Mouse (Mus musculus) kidney, embryonic 15.5 days (tissue): Measurements from ENCODE around the gene Btbd35f29. TPM values are rescaled to one million over a fixed set of nuclear protein-coding genes. Genes with fewer than 3 reads are reported as not detected.
"Not testable (repeated sequence)": the region's sequence is repeated elsewhere in the genome, so short reads cannot be mapped to it uniquely, and the experiment has no call there.

ENCODE experiments used
- ATAC-seq: fragments of 200-750 bp; cut with Nextera tagmentation; replicated peaks from 2 replicates; pipeline ENCODE4 v1.8.0; 2017; ENCODE audit warnings: moderate TSS enrichment; ENCODE audit not compliant: low FRiP score
- H3K27ac ChIP-seq: fragments of 300-500 bp; sonication (generic); 2 replicates; pipeline ENCODE4 v1.5.1; 2015; ENCODE audit warnings: mild to moderate bottlenecking, inconsistent platforms
- H3K27me3 ChIP-seq: fragments of 300-500 bp; sonication (generic); 2 replicates; pipeline ENCODE4 v1.6.1; 2015; ENCODE audit warnings: inconsistent platforms
- H3K36me3 ChIP-seq: fragments of 300-500 bp; sonication (generic); 2 replicates; pipeline ENCODE4 v1.6.1; 2015; ENCODE audit warnings: inconsistent platforms
- H3K4me1 ChIP-seq: fragments of 300-500 bp; sonication (generic); 2 replicates; pipeline ENCODE4 v1.6.1; 2015; ENCODE audit warnings: inconsistent platforms
- H3K4me2 ChIP-seq: fragments of 300-500 bp; sonication (generic); 2 replicates; pipeline ENCODE4 v1.6.1; 2015; ENCODE audit warnings: moderate library complexity, mild to moderate bottlenecking, inconsistent platforms
- H3K4me3 ChIP-seq: fragments of 300-500 bp; sonication (generic); replicated peaks from 2 replicates; pipeline ENCODE4 v1.5.1; 2015; ENCODE audit warnings: mild to moderate bottlenecking, inconsistent platforms
- H3K9ac ChIP-seq: fragments of 300-500 bp; sonication (generic); 2 replicates; pipeline ENCODE4 v1.6.1; 2015; ENCODE audit warnings: mild to moderate bottlenecking, inconsistent platforms
- H3K9me3 ChIP-seq: fragments of 300-500 bp; sonication (generic); replicated peaks from 2 replicates; pipeline ENCODE4 v1.6.1; 2016; ENCODE audit warnings: inconsistent platforms
- WGBS: fragments of 180-500 bp; shearing (Covaris S2); methylation state at CpG from one replicate; pipeline ENCODE4 v1.1.7; 2015; ENCODE audit warnings: mixed read lengths; 5-methylcytosine and 5-hydroxymethylcytosine counted together
- polyA plus RNA-seq: library from polyadenylated mRNA; unstranded; fragments of >200 nt; fragmentation: Nextera tagmentation; extraction: Ambion mirVana; gene quantifications from 2 replicates; pipeline ENCODE4 v1.2.1, GENCODE M21; 2015

The Btbd35f29 gene
- not detected in 2 replicates for polyA plus RNA-seq

- H3K36me3 ChIP-seq, H3K4me2 ChIP-seq, H3K4me1 ChIP-seq, ATAC-seq, H3K27ac ChIP-seq, H3K27me3 ChIP-seq, H3K9me3 ChIP-seq, H3K9ac ChIP-seq, H3K4me3 ChIP-seq: not testable (repeated sequence)
- WGBS: no CpG with 5 or more reads among the region's 4 CpGs
Observed at GRCm38 (mm10) chrX:31117374-31117773, at the start of gene Btbd35f29. Btbd35f29 (plus strand) TSS chrX:31117674.

- not testable (repeated sequence) for H3K4me1 ChIP-seq, ATAC-seq, H3K4me3 ChIP-seq, H3K9me3 ChIP-seq, H3K9ac ChIP-seq, H3K36me3 ChIP-seq, H3K27me3 ChIP-seq, H3K4me2 ChIP-seq, H3K27ac ChIP-seq
- 79% methylated on average over 2 of the region's 2 CpGs for WGBS
Observed at GRCm38 (mm10) chrX:31141416-31141815, 23.9 kb downstream of the Btbd35f29 start.

- H3K9me3 ChIP-seq, H3K4me2 ChIP-seq, H3K4me3 ChIP-seq, H3K4me1 ChIP-seq, H3K27ac ChIP-seq, H3K36me3 ChIP-seq, H3K9ac ChIP-seq, H3K27me3 ChIP-seq, ATAC-seq: not testable (repeated sequence)
Observed at GRCm38 (mm10) chrX:31145144-31145543, 27.7 kb downstream of the Btbd35f29 start.

DNA sequence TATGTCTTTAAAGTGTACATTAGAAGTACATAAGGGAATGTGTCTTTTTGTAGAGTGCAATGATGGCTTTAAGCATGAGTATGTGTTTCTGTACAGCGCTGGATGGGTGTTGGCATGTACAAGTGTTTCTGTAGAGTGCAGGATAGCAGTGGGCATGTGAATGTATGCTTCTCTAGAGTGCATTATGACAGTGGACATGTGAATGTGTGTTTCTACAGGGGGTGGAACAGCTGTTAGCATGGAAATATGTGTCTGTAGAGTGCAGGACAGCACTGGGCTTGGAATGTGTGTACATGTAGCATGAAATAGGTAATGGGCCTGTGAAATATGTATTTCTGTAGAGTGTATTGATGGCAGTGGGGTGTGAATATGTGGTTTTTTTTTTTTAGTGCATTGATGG, 28.4 kb downstream of the Btbd35f29 start:
- not testable (repeated sequence) for H3K4me2 ChIP-seq, H3K27ac ChIP-seq, H3K4me1 ChIP-seq, H3K4me3 ChIP-seq, H3K36me3 ChIP-seq, H3K27me3 ChIP-seq, ATAC-seq, H3K9ac ChIP-seq, H3K9me3 ChIP-seq
- 84% methylated on average over 1 of the region's 1 CpGs for WGBS

DNA sequence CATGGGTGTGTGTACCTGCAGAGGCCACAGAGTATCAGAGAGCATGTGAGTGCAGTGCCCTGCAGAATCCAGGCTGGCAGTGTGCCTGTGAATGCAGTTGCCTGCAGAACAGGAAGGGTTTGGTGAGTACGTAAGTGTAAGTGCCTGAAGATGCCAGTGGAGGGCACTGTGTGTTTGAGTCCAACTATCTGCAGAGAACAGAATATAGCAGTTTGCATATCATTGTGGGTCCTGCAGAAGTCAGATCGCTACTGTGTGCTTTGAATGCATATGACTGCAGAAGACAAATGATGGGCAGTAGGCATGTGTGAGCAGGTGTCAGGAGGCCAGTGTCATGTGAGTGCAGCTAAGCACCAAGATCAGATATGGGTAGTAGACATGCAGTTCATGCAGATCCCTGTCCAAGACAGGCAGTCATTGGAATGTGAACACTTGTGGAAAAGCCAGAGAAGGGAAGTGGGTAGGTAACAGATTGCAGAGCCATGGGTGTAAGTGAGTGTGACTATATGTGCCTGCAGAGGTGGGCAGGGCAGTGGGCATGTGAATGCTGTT, 41.1 kb downstream of the Btbd35f29 start:
- not testable (repeated sequence) for H3K4me2 ChIP-seq, H3K4me1 ChIP-seq, H3K9ac ChIP-seq, H3K27ac ChIP-seq, H3K36me3 ChIP-seq, ATAC-seq, H3K27me3 ChIP-seq, H3K4me3 ChIP-seq
- H3K9me3 ChIP-seq: peaks cover 22% of the 10 kb centered on the region
- 86% methylated on average over 2 of the region's 2 CpGs for WGBS

- H3K4me3 ChIP-seq, H3K27me3 ChIP-seq, H3K27ac ChIP-seq, ATAC-seq, H3K4me1 ChIP-seq, H3K4me2 ChIP-seq, H3K36me3 ChIP-seq, H3K9ac ChIP-seq: not testable (repeated sequence)
- peaks cover 26% of the 10 kb centered on the region for H3K9me3 ChIP-seq
- WGBS: 65% methylated on average over 2 of the region's 2 CpGs
Observed at GRCm38 (mm10) chrX:31159450-31160322, 42.2 kb downstream of the Btbd35f29 start.

- H3K27me3 ChIP-seq, H3K27ac ChIP-seq, H3K36me3 ChIP-seq, H3K4me2 ChIP-seq, H3K4me1 ChIP-seq, ATAC-seq, H3K4me3 ChIP-seq, H3K9ac ChIP-seq: not testable (repeated sequence)
- H3K9me3 ChIP-seq: peaks cover 29% of the 10 kb centered on the region
- WGBS: 91% methylated on average over 4 of the region's 4 CpGs
Observed at GRCm38 (mm10) chrX:31160554-31160953, 43.1 kb downstream of the Btbd35f29 start.

DNA sequence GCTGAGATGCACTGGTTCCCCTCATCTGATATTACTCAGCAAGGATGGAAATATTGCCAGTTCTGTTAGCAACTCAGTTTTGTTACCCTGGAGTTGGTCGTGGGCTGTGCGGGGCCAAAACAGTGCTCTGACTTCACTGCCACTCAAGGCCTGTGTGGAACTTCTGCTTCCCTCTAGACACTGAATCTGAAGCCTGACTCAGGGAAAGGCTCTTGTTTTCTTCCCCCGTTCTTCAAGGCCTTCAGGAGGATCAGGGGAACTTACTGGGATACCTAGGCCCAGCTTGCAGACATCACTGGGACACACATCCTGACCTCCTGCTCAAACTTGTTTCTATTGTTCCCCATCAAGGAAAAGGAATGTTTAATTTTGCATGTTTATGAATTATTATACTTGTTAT, 45.2 kb downstream of the Btbd35f29 start:
- peaks cover 29% of the 10 kb centered on the region for H3K9me3 ChIP-seq
- H3K4me1 ChIP-seq, H3K9ac ChIP-seq, H3K36me3 ChIP-seq, ATAC-seq, H3K27ac ChIP-seq, H3K4me3 ChIP-seq, H3K4me2 ChIP-seq, H3K27me3 ChIP-seq: not testable (repeated sequence)
- WGBS: 83% methylated on average over 3 of the region's 3 CpGs

GRCm38 (mm10) chrX:31165193-31165592, 47.7 kb downstream of the Btbd35f29 start:
- not testable (repeated sequence) for ATAC-seq, H3K4me2 ChIP-seq, H3K27ac ChIP-seq, H3K27me3 ChIP-seq, H3K4me3 ChIP-seq, H3K4me1 ChIP-seq, H3K36me3 ChIP-seq, H3K9ac ChIP-seq
- peaks cover 23% of the 10 kb centered on the region for H3K9me3 ChIP-seq
- 92% methylated on average over 3 of the region's 3 CpGs for WGBS

Other genes with a start within 250 kb of the Btbd35f29 start
- gene Spin2f, start 136.2 kb downstream of the Btbd35f29 start, polyA plus RNA-seq: not detected in 2 replicates
- gene Btbd35f26, start 218.8 kb downstream of the Btbd35f29 start, polyA plus RNA-seq: not detected in 2 replicates